ENCODE assay signal across 24 mouse cellular contexts in the genomic region with DNA sequence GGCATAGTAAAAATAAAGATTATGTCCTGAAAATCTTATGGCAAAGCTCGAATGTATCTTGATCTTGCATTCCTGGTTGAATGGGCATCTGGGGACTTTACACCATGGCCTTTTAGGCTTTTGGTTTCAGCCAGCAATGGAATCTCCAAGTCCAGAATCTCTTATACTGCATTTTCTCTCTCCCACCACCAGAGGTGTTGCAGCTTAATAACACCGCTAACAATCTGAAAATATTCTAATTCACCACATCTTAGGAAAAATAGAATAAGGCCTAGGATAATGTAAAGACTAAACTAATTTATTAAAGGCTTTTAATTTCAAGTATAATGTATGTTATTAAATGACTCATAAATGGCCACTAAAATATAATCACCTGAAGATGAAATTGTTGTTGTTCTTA.
"Had no signal": no experiment of that assay in that cellular context is flagged by ENCODE, and none has a peak within 500 bp of the region (broad histone marks: within the 10 kb centered on the region; RNA-seq: fewer than 3 reads in every experiment).

No protein-coding gene starts in this region.

- H3K36me3 ChIP-seq: limb, embryonic 12.5 days; limb, embryonic 15.5 days; lung, embryonic 15.5 days; midbrain, embryonic 12.5 days; midbrain, embryonic 15.5 days; stomach, embryonic 15.5 days had no signal

- ATAC-seq: liver, postnatal 0 days; midbrain, embryonic 15.5 days had no signal

- H3K4me1 ChIP-seq: stomach, embryonic 15.5 days had no signal

- H3K27ac ChIP-seq: limb, embryonic 12.5 days; limb, embryonic 15.5 days; liver, embryonic 14.5 days; lung, embryonic 15.5 days; midbrain, embryonic 12.5 days; midbrain, embryonic 15.5 days; neural tube, embryonic 13.5 days; stomach, embryonic 15.5 days had no signal

- H3K9ac ChIP-seq: limb, embryonic 12.5 days; limb, embryonic 15.5 days; liver, embryonic 14.5 days; liver, postnatal 0 days; lung, embryonic 15.5 days; midbrain, embryonic 12.5 days; midbrain, embryonic 15.5 days; neural tube, embryonic 13.5 days; stomach, embryonic 15.5 days had no signal

- DNase-seq: kidney, adult 18-20 months; kidney, adult 9 months; kidney, postnatal 10 days; kidney, postnatal 36 days; left cerebral cortex, postnatal 4 days; liver, postnatal 0 days; lung, postnatal 14 days; lung, postnatal 4 days; retina, postnatal 1 day; right cerebral cortex, postnatal 25 days; spleen, adult 18-20 months; thymus, adult 18-20 months; thymus, postnatal 14 days; thymus, postnatal 4 days had no signal

- H3K9me3 ChIP-seq: limb, embryonic 12.5 days; limb, embryonic 15.5 days; lung, embryonic 15.5 days; midbrain, embryonic 12.5 days; midbrain, embryonic 15.5 days; neural tube, embryonic 13.5 days; stomach, embryonic 15.5 days had no signal

- H3K27me3 ChIP-seq: limb, embryonic 12.5 days; limb, embryonic 15.5 days; lung, embryonic 15.5 days; midbrain, embryonic 12.5 days; midbrain, embryonic 15.5 days; neural tube, embryonic 13.5 days; stomach, embryonic 15.5 days had no signal

- H3K4me2 ChIP-seq: limb, embryonic 12.5 days; limb, embryonic 15.5 days; liver, embryonic 11.5 days; lung, embryonic 15.5 days; midbrain, embryonic 12.5 days; midbrain, embryonic 15.5 days; neural tube, embryonic 13.5 days; stomach, embryonic 15.5 days had no signal

- H3K4me3 ChIP-seq: limb, embryonic 12.5 days; limb, embryonic 15.5 days; lung, embryonic 15.5 days; midbrain, embryonic 12.5 days; midbrain, embryonic 15.5 days; myocyte; neural tube, embryonic 13.5 days; stomach, embryonic 15.5 days had no signal
